Mouse (Mus musculus): ENCODE results near the gene Glb1l2.

Glb1l2 gene

DNA sequence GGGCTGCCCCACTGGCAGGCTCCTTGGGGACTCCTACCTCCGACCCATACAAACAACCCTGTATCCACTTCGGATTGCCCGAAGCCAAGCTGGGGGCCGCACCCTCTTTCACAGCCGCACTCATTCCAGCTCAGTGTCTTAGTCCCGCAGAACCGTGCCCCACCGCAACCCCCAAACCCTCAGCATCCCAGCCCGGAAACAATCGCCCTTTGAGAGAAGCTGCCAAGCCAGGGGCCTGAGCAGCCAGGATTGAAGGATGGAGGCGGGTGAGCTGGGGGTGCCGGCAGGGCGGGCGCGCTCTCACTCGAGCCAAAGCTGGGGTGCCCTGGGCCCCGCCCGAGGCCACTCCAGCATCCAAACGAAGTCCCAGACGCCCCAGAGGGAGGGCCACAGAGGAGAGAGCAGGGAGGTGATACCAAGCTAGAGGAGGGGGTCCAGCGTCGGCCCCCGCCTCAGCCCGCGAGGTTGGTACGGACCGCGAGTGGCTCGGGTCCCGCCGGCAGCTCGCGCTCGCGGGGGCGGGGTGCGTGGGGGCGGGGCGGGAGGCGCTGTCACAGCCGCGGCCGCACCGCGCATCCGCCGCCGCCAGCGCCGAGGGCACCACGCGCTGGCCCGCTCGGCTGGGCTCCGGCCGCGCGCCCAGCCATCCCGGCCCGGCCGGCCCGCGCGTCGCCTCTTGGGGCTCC lies 72.9 kb downstream of the Glb1l2 start, which contains the start of gene B3gat1:
TSS of gene B3gat1 (plus strand) at position 523 of the 686 bp plus-strand sequence.
- no peak for DNase-seq (ENCODE audit: low spot score in 2 of 2)

- DNase-seq (ENCODE audit: low spot score in 2 of 2) = no peak
Observed at GRCm38 (mm10) chr9:26728556-26728955, 77.7 kb downstream of the Glb1l2 start.

- no peak for DNase-seq (ENCODE audit: low spot score in 2 of 2)
Observed at GRCm38 (mm10) chr9:26727445-26727844, 78.8 kb downstream of the Glb1l2 start.

DNA sequence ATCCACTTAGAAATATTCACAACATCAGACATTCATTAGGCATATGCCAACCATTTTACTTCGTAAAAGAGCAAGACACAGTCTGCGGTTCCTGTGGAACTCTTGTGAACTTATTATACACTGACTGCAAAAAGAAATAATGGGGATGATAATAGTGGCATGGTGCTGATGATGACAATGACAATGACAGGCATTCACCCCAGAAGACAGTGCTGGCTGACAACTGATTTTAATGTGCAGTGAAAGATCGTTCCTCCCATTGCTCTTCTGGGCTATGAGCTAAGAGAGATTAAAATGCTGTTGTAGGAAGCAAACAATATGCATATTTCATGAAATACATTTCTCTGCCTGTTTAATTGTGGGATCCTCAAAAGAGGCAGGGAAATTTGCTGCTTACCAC lies 80.6 kb downstream of the Glb1l2 start:
- DNase-seq (ENCODE audit: low spot score in 2 of 2) = no peak

DNA sequence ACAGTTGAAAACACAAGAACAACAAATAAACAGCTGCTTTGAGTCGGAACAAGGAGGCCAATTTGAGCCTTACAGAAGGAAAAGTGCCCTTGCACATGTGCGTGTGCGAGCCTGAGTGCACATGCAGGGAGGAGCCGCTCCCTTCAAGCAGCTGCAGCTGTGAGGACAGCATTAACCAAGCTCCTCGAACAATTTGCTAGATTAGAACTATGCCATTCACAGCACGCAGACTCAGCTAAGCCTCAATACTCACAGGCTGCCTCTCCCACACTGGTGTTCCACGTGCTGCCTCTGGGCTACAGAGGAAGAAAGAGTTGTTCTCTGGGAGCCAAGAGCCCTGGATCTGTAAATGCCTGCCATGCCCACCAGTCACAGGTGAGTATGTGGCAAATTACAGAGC lies 84.5 kb downstream of the Glb1l2 start:
- no peak for DNase-seq (ENCODE audit: low spot score in 2 of 2)

DNA sequence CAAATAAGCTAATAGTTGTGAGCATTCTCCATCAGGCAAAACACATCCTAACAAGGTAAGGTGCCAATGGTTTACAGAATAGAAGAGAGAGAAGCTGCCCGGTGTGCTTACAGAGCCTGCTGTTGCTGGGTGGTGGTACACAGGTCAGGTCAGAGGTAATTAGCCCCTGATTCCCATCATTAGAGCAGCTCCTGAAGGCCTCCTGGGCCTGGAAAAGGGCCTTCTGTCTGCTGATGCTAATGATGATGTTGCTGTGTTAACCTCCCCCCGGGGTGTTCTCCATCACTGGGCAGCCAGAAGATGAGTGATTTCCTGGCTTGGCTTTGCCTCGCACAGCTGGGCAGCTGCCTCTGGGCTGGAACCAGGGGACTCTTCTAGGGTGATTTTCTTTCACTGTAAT lies 87.9 kb downstream of the Glb1l2 start:
- no peak for DNase-seq (ENCODE audit: low spot score in 2 of 2)

Measured in thymus, postnatal 10 days (tissue).